In the genomic region with DNA sequence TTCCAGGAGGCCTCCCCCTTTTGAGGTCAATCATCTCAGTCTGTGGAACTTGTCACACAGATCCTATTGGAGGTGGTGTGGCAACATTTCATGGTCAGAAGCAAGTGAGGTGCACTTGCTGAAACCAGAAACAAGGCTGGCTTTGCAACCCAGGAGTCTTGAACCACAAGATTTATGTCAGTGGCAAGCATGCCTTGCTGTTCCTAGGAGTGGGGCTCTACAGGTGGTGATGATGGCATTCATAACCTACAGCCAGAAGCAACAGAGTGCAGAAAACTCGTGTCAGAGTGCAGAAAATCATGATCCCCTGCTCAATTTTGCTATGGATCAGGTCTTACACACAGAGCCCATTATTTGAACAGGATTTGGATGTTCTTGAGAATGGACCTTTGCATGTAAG, we compare ENCODE assay signal across 33 mouse cellular contexts. TPM values are rescaled to one million over a fixed set of nuclear protein-coding genes. Genes with fewer than 3 reads are reported as not detected.
"Had no signal": no experiment of that assay in that cellular context is flagged by ENCODE, and none has a peak within 500 bp of the region (broad histone marks: within the 10 kb centered on the region; RNA-seq: fewer than 3 reads in every experiment).

No protein-coding gene starts in this region.

- H3K27me3 ChIP-seq: heart, embryonic 12.5 days; hindbrain, embryonic 12.5 days; intestine, embryonic 15.5 days; limb, embryonic 12.5 days; liver, embryonic 12.5 days had no signal

- H3K9me3 ChIP-seq: heart, embryonic 10.5 days; heart, embryonic 12.5 days; hindbrain, embryonic 10.5 days; hindbrain, embryonic 12.5 days; intestine, embryonic 15.5 days; limb, embryonic 10.5 days; limb, embryonic 12.5 days; liver, embryonic 12.5 days had no signal

- H3K27ac ChIP-seq: gastrocnemius, adult 2 months; heart, embryonic 10.5 days; hindbrain, embryonic 10.5 days; hindbrain, embryonic 12.5 days; hindbrain, embryonic 14.5 days; intestine, embryonic 15.5 days; layer of hippocampus, adult 2 months; left cerebral cortex, adult 2 months; limb, embryonic 10.5 days; limb, embryonic 12.5 days; liver, embryonic 12.5 days; liver, embryonic 14.5 days had no signal

- ATAC-seq: hindbrain, embryonic 16.5 days; inflammation-experienced regulatory T-cells, adult 6 months; intestine, embryonic 15.5 days; intestine, postnatal 0 days; liver, embryonic 12.5 days had no signal

- H3K4me2 ChIP-seq: heart, embryonic 12.5 days; hindbrain, embryonic 12.5 days; hindbrain, embryonic 14.5 days; intestine, embryonic 15.5 days; limb, embryonic 12.5 days; liver, embryonic 12.5 days had no signal

- H3K9ac ChIP-seq: heart, embryonic 12.5 days; hindbrain, embryonic 12.5 days; hindbrain, embryonic 14.5 days; intestine, embryonic 15.5 days; limb, embryonic 12.5 days; liver, embryonic 12.5 days; liver, embryonic 14.5 days had no signal

- H3K36me3 ChIP-seq: heart, embryonic 10.5 days; heart, embryonic 12.5 days; hindbrain, embryonic 10.5 days; hindbrain, embryonic 12.5 days; intestine, embryonic 15.5 days; limb, embryonic 10.5 days; limb, embryonic 12.5 days; liver, embryonic 12.5 days had no signal

- H3K4me1 ChIP-seq: heart, embryonic 10.5 days; heart, embryonic 12.5 days; hindbrain, embryonic 10.5 days; hindbrain, embryonic 12.5 days; intestine, embryonic 15.5 days; limb, embryonic 10.5 days; limb, embryonic 12.5 days; liver, embryonic 12.5 days had no signal

- DNase-seq: gastrocnemius, adult 2 months; gastrocnemius, postnatal 10 days; gastrocnemius, postnatal 25 days; heart, adult 18-20 months; heart, postnatal 10 days; heart, postnatal 4 days; liver had no signal

- H3K4me3 ChIP-seq: gastrocnemius, adult 2 months; heart, embryonic 10.5 days; heart, embryonic 12.5 days; hindbrain, embryonic 10.5 days; hindbrain, embryonic 12.5 days; intestine, embryonic 15.5 days; layer of hippocampus, adult 2 months; left cerebral cortex, adult 2 months; limb, embryonic 10.5 days; limb, embryonic 12.5 days; liver, embryonic 12.5 days had no signal

RNA-seq across cellular contexts. Expression of a gene that starts 5.8 kb away (rescaled TPM):
- total RNA-seq: gastrocnemius, adult 2 months; gastrocnemius, postnatal 10 days; gastrocnemius, postnatal 25 days; granulocyte monocyte progenitor cell, adult 5-6 weeks; heart, adult 18-20 months; heart, adult 8-10 months; heart, postnatal 10 days; heart, postnatal 25 days; heart, postnatal 4 days had no signal
- polyA plus RNA-seq: heart, embryonic 10.5 days; heart, embryonic 12.5 days; heart, embryonic 14.5 days; heart, embryonic 16.5 days; hindbrain, embryonic 10.5 days; hindbrain, embryonic 12.5 days; hindbrain, embryonic 16.5 days; inflammation-experienced regulatory T-cells, adult 6 months; intestine, embryonic 15.5 days; limb, embryonic 10.5 days; limb, embryonic 12.5 days; liver, embryonic 12.5 days; liver, embryonic 14.5 days; liver, embryonic 16.5 days had no signal

RNA-seq across cellular contexts. Expression of a gene that starts 15.8 kb away (rescaled TPM):
- total RNA-seq: gastrocnemius, adult 2 months; gastrocnemius, postnatal 10 days; gastrocnemius, postnatal 25 days; granulocyte monocyte progenitor cell, adult 5-6 weeks; heart, adult 18-20 months; heart, adult 8-10 months; heart, postnatal 10 days; heart, postnatal 25 days; heart, postnatal 4 days; layer of hippocampus, adult 2 months; layer of hippocampus, postnatal 10 days; layer of hippocampus, postnatal 25 days; left cerebral cortex, adult 2 months; left cerebral cortex, postnatal 14 days; left cerebral cortex, postnatal 36 days had no signal
- polyA plus RNA-seq: heart, embryonic 10.5 days; heart, embryonic 12.5 days; heart, embryonic 14.5 days; heart, embryonic 16.5 days; hindbrain, embryonic 10.5 days; hindbrain, embryonic 12.5 days; hindbrain, embryonic 14.5 days; hindbrain, embryonic 16.5 days; inflammation-experienced regulatory T-cells, adult 6 months; intestine, embryonic 15.5 days; intestine, postnatal 0 days; limb, embryonic 10.5 days; limb, embryonic 12.5 days; limb, embryonic 14.5 days; liver, embryonic 12.5 days; liver, embryonic 14.5 days; liver, embryonic 16.5 days had no signal

RNA-seq across cellular contexts. Expression of a gene that starts 43.2 kb away (rescaled TPM):
- total RNA-seq: gastrocnemius, adult 2 months; gastrocnemius, postnatal 25 days; heart, adult 18-20 months; heart, postnatal 25 days; layer of hippocampus, adult 2 months; layer of hippocampus, postnatal 25 days; left cerebral cortex, adult 2 months; left cerebral cortex, postnatal 14 days; left cerebral cortex, postnatal 36 days had no signal
- polyA plus RNA-seq: heart, embryonic 10.5 days; hindbrain, embryonic 10.5 days; limb, embryonic 10.5 days had no signal
